Mouse (Mus musculus) limb, embryonic 15.5 days (tissue): Measurements from ENCODE around the gene Rpl36a. TPM values are rescaled to one million over a fixed set of nuclear protein-coding genes. Genes with fewer than 3 reads are reported as not detected.

Experiments
- ATAC-seq: fragments of 200-750 bp; cut with Nextera tagmentation; 2 replicates; pipeline ENCODE4 v1.8.0; 2017; ENCODE audit warnings: low read depth, moderate TSS enrichment; ENCODE audit not compliant: insufficient number of reproducible peaks, low FRiP score, low TSS enrichment
- H3K27ac ChIP-seq: fragments of 300-500 bp; sonication (generic); 2 replicates; pipeline ENCODE4 v1.5.1; 2015; ENCODE audit warnings: moderate library complexity, mild to moderate bottlenecking, inconsistent platforms
- H3K27me3 ChIP-seq: fragments of 300-500 bp; sonication (generic); 2 replicates; pipeline ENCODE4 v1.6.1; 2015; ENCODE audit warnings: inconsistent platforms
- H3K36me3 ChIP-seq: fragments of 300-500 bp; sonication (generic); 2 replicates; pipeline ENCODE4 v1.6.1; 2015; ENCODE audit warnings: inconsistent platforms
- H3K4me1 ChIP-seq: fragments of 300-500 bp; sonication (generic); 2 replicates; pipeline ENCODE4 v1.6.1; 2015; ENCODE audit warnings: inconsistent platforms
- H3K4me2 ChIP-seq: fragments of 300-500 bp; sonication (generic); 2 replicates; pipeline ENCODE4 v1.6.1; 2015; ENCODE audit warnings: mild to moderate bottlenecking, inconsistent platforms
- H3K4me3 ChIP-seq: fragments of 300-500 bp; sonication (generic); 2 replicates; pipeline ENCODE4 v1.5.1; 2015; ENCODE audit warnings: mild to moderate bottlenecking, inconsistent platforms
- H3K9ac ChIP-seq: fragments of 300-500 bp; sonication (generic); 2 replicates; pipeline ENCODE4 v1.6.1; 2015; ENCODE audit warnings: inconsistent platforms
- H3K9me3 ChIP-seq: fragments of 300-500 bp; sonication (generic); 2 replicates; pipeline ENCODE4 v1.6.1; 2016; ENCODE audit warnings: inconsistent platforms
- WGBS: fragments of 180-500 bp; shearing (Covaris S2); methylation state at CpG from one replicate; pipeline ENCODE4 v1.1.7; 2015; 5-methylcytosine and 5-hydroxymethylcytosine counted together
- polyA plus RNA-seq: library from polyadenylated mRNA; unstranded; fragments of >200 nt; fragmentation: Nextera tagmentation; extraction: Ambion mirVana; gene quantifications from 2 replicates; pipeline ENCODE4 v1.2.1, GENCODE M21; 2015

Rpl36a gene
- polyA plus RNA-seq, 1 experiment from 2014 or later = 416 TPM

DNA sequence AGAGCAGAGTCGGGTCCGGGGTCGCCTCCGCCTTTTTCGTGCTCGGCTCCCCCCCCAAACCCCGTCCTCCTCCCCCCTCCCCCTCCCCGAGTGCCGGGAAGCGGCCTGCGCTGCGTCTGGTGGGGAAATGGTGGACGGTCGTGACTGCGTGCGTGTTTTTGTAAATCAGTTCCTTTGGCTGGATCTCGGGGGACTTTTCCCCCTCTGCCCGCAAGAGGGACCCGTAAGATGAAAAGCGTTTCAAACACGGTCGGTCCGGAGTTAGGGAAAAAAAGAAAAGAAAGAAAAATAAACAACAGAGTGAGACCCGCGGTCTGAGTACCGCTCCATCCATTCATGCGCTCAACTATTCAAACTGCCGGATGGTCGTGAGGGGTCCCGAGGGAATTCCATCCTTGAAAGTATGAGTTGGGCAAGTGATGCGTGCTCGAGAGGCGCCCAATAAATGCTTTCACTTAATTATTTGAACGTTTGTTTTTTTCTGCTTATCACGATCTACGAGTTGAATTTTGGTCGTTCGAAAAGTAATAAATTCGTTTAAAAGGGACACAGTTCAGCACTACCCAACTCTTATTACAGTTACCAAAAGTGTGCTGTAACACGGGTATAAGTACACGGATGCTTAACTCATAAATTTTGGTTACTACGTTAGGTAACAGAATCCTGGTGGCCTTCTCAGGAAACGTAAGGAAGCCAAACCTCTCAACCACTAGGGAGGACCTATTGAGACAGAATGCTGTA is 16.1 kb downstream of the Rpl36a start:
- peak overlapping the region; percentile 40; the same call in 1 of the 2 replicates for H3K9ac ChIP-seq
- H3K4me1 ChIP-seq = peaks cover 2% of the 10 kb centered on the region; the same call in 1 of the 2 replicates
- ATAC-seq = peak; percentile 84
- WGBS = 22% methylated on average over 41 of the region's 43 CpGs
- no peaks in the 10 kb centered on the region for H3K36me3 ChIP-seq
- peak overlapping the region; percentile 35 for H3K4me2 ChIP-seq
- 0 out of 2 replicates have a peak, but pooled peaks cover 3% of the 10 kb centered on the region for H3K27me3 ChIP-seq
- no peaks in the 10 kb centered on the region for H3K9me3 ChIP-seq
- H3K27ac ChIP-seq = peak overlapping the region; percentile 93
- H3K4me3 ChIP-seq = peak overlapping the region; percentile 53

DNA sequence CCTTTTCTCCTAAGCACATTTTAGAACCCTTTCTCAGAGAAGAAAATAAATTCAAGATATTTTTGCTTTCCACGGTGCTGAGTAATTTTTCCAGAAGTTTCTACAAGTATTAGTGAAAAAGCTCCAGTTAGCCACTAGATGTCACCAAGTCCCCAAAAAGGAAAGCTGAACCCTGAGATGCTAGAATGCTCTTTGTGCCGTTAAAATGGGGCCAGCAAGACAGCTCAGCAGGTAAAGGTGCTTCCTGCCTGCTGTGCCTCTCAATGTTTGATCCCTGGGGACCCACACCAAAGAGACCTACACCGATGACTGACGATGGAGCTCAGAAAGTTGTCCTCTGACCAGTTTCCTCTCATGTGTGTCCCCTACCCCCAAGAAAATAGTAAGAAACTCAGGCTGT is 24.0 kb downstream of the Rpl36a start:
- Histone ChIP-seq H3K27me3 (no peaks in the 10 kb centered on the region), H3K9ac (no peak overlapping the region), H3K4me2 (no peak overlapping the region), H3K27ac (no peak overlapping the region), H3K9me3 (no peaks in the 10 kb centered on the region), H3K4me3 (no peak overlapping the region), H3K36me3 (no peaks in the 10 kb centered on the region), H3K4me1 (peaks cover 2% of the 10 kb centered on the region; the same call in 1 of the 2 replicates)
- WGBS = 34% methylated on average over 4 of the region's 4 CpGs
- no peak for ATAC-seq

DNA sequence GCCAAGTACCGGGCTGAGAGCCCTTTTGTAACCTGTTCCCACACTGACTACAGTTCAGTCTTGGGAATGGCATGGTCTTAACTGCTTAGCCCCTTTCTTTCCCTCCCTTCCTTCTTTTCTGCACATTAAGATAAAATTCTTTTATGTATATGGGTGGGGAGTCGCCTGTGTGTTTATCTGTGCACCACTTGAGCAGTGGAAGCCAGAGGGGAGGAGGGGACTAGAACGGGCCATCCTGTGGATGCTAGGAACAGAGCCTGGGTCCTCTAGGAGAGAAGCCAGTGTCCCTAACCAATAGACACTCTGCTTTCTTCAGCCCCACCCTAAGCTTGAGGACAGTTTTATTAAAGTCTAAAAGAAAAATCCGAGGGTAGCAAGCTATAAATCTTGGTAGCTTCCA is 25.5 kb downstream of the Rpl36a start:
- no peaks in the 10 kb centered on the region for H3K9me3 ChIP-seq
- no peaks in the 10 kb centered on the region for H3K27me3 ChIP-seq
- no peak overlapping the region for H3K9ac ChIP-seq
- no peaks in the 10 kb centered on the region for H3K36me3 ChIP-seq
- peaks cover 2% of the 10 kb centered on the region; the same call in 1 of the 2 replicates for H3K4me1 ChIP-seq
- H3K4me2 ChIP-seq = no peak overlapping the region
- 79% methylated on average over 4 of the region's 4 CpGs for WGBS
- no peak for ATAC-seq
- no peak overlapping the region for H3K4me3 ChIP-seq
- no peak overlapping the region for H3K27ac ChIP-seq

DNA sequence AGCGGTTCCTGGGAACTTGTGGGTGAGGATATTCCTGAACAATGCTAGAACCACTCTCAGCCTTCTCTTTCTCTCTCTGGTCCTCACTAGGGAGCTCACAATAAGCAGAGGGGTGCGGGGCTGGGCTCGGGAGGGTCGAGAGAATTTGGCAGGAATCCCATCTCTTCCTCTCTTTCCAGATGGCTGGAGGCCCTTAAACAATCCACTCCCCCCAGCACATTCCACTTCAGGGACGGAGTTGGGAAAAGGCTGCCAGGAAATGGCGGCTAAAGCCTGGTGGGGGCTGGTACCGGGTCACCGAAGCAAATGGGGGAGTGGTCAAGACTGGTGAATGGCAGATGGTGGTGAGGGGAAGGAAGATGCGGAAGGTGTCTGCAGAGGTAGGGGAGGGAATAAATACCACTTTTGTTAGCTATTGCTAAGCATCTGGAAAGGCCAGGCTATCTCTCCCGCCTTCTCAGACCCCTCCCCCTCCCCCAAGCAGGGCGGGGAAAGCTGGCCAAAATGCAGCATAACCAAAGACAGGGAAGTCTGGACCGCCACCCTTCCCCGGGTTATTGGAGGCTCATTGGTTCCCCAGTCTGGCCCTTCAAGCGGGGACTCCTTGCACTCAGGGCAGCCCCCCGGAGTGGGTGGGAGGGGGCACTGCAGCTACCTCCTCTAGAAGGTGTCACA is 27.0 kb downstream of the Rpl36a start:
- Histone ChIP-seq H3K27me3 (no peaks in the 10 kb centered on the region), H3K4me3 (peak overlapping the region; percentile 35), H3K9ac (0 out of 2 replicates have a peak overlapping the region, but pooled peaks have one; percentile 17), H3K4me2 (peak overlapping the region; percentile 43), H3K9me3 (no peaks in the 10 kb centered on the region), H3K36me3 (no peaks in the 10 kb centered on the region), H3K27ac (peak overlapping the region; percentile 89), H3K4me1 (peaks cover 2% of the 10 kb centered on the region; the same call in 1 of the 2 replicates)
- WGBS = 13% methylated on average over 15 of the region's 15 CpGs
- ATAC-seq = peak; percentile 85

DNA sequence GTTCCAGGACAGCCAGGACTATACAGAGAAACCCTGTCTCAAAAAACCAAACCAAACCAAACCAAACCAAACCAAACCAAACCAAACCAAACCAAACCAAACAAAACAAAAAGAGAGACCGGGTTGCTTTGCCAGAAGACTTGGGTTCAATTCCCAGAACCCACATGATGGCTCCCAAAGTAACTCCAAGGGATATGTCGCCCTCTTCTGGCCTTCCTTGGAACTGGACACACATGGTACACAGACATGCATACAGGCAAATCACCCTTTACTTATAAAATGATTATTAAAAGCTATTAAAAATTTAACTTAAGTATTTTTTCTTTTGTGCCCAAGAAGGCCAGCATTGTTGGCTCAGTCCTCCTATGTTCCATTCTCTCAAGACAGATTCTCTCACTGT is 28.9 kb downstream of the Rpl36a start:
- H3K36me3 ChIP-seq = no peaks in the 10 kb centered on the region
- H3K4me2 ChIP-seq = no peak overlapping the region
- no peaks in the 10 kb centered on the region for H3K9me3 ChIP-seq
- H3K27ac ChIP-seq = no peak overlapping the region
- WGBS = 58% methylated on average over 2 of the region's 2 CpGs
- H3K4me3 ChIP-seq = no peak overlapping the region
- no peak for ATAC-seq
- peaks cover 2% of the 10 kb centered on the region; the same call in 1 of the 2 replicates for H3K4me1 ChIP-seq
- no peak overlapping the region for H3K9ac ChIP-seq
- no peaks in the 10 kb centered on the region for H3K27me3 ChIP-seq

DNA sequence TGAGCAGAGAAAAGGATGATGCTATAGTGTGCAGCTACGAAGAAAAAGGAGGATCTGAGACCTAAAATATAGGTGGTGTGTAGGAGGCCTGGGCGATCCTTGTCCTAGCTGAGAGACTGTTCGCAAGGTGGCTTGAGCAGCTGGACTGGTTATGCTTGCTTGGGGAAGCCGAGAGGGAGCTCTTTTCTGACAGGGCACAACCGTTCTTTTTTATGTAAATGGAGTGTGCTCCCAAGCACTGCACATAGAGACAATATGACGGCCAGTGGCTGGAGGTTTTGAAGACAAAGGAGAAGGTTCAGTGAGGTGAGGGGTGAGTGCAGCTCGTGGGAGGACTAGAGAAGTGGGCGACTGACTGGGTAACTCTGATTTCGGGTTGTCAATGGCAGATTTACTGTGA is 34.2 kb downstream of the Rpl36a start:
- H3K36me3 ChIP-seq = no peaks in the 10 kb centered on the region
- H3K9ac ChIP-seq = no peak overlapping the region
- no peaks in the 10 kb centered on the region for H3K4me1 ChIP-seq
- no peaks in the 10 kb centered on the region for H3K9me3 ChIP-seq
- ATAC-seq = no peak
- H3K4me2 ChIP-seq = no peak overlapping the region
- WGBS = 59% methylated on average over 9 of the region's 9 CpGs
- 0 out of 2 replicates have a peak, but pooled peaks cover 7% of the 10 kb centered on the region for H3K27me3 ChIP-seq
- no peak overlapping the region for H3K4me3 ChIP-seq
- no peak overlapping the region for H3K27ac ChIP-seq

DNA sequence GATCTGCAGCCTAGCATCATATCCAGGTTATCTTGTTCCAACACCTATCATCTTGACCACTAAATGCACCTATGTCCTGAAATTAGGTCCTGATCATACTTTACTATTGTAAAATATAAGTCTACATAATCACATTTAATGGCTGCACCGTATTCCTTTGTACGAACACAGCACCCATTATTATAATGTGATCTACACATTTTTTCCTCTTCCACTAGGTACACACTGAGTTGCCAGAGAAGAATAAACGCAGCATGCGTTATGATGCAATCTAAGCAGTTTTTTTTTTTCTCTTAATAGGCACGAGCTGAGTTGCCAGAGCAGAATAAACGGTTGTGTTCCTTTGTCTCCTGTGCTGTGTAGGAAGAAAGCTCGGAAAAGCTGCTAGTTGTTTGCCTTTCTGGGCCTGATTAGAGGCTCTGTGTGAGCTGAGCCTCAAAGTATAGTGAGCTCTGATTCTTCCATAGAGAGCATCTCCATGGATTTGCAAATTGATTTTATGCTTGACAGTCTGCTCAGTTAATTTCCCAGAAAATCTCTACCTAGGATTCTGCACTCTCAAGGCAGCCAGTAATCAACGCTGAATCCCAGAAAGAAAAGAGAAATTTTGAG is 34.9 kb downstream of the Rpl36a start:
- no peaks in the 10 kb centered on the region for H3K36me3 ChIP-seq
- no peaks in the 10 kb centered on the region for H3K4me1 ChIP-seq
- H3K4me2 ChIP-seq = no peak overlapping the region
- H3K9me3 ChIP-seq = no peaks in the 10 kb centered on the region
- ATAC-seq = no peak
- 0 out of 2 replicates have a peak, but pooled peaks cover 7% of the 10 kb centered on the region for H3K27me3 ChIP-seq
- 57% methylated on average over 8 of the region's 8 CpGs for WGBS
- H3K9ac ChIP-seq = no peak overlapping the region
- no peak overlapping the region for H3K27ac ChIP-seq
- H3K4me3 ChIP-seq = no peak overlapping the region

DNA sequence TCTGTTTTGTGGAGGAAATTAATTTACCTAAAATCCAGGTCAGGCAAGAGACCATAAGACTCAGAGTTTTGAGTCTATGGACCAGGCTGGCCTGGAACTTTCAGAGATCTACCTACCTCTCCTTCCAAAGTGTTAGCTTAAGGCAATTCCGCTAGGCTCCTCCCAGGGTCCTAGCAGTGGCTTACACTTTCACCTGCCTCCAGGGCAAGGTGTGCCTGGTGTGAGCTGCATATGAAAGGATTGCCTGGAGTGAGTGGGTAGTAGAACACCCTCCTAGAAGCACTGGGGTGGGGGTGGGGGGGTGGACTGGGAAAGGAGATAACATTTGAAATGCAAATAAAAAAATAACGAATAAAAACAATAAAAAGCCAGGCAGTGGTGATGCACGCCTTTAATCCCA is 36.2 kb downstream of the Rpl36a start:
- Histone ChIP-seq H3K4me2 (no peak overlapping the region), H3K9ac (no peak overlapping the region), H3K27me3 (0 out of 2 replicates have a peak, but pooled peaks cover 7% of the 10 kb centered on the region), H3K9me3 (no peaks in the 10 kb centered on the region), H3K27ac (no peak overlapping the region), H3K4me3 (no peak overlapping the region), H3K4me1 (no peaks in the 10 kb centered on the region), H3K36me3 (no peaks in the 10 kb centered on the region)
- no peak for ATAC-seq
- 90% methylated on average over 3 of the region's 3 CpGs for WGBS

DNA sequence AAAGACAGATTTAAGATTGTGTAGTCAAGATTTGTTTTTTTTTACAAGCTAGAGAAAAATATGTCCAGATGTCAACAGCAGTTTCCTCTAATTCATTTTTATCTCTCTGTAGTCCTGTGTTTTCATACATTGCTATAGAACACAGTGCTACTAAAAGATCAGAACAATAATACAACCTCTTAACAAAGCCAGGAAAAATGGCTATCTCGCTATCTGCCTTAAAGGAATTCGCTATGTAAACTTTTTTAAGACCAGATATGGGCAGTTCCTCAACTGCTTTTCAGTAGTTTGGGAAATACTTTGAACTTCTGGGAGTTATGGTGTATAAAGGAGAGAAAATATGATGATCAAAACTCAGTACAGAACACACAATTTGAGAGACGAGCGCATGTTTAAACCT is 37.9 kb downstream of the Rpl36a start:
- Histone ChIP-seq H3K36me3 (no peaks in the 10 kb centered on the region), H3K27ac (no peak overlapping the region), H3K4me2 (no peak overlapping the region), H3K27me3 (0 out of 2 replicates have a peak, but pooled peaks cover 7% of the 10 kb centered on the region), H3K4me1 (no peaks in the 10 kb centered on the region), H3K9ac (no peak overlapping the region), H3K4me3 (no peak overlapping the region), H3K9me3 (no peaks in the 10 kb centered on the region)
- no peak for ATAC-seq
- WGBS = 84% methylated on average over 4 of the region's 4 CpGs

DNA sequence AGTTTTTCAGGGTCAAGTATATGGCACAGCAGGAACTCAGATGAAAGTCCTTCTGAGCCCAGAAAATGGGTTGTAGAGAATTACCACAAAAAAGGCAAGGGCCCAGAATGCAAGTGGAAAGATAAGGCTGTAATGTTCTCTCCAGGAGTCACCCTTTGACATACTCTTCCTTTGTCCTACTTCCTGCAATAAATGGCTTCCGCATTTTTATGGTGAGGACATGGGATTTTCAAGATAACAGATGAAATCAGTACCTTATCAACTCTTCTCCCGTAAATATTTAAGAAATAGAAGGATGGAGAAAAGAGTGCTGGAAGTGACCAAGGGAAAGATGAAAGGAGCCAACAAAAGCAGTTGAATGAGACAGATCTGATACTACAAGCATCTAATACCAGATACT is 42.7 kb downstream of the Rpl36a start:
- no peaks in the 10 kb centered on the region for H3K36me3 ChIP-seq
- 82% methylated on average over 2 of the region's 2 CpGs for WGBS
- no peak for ATAC-seq

DNA sequence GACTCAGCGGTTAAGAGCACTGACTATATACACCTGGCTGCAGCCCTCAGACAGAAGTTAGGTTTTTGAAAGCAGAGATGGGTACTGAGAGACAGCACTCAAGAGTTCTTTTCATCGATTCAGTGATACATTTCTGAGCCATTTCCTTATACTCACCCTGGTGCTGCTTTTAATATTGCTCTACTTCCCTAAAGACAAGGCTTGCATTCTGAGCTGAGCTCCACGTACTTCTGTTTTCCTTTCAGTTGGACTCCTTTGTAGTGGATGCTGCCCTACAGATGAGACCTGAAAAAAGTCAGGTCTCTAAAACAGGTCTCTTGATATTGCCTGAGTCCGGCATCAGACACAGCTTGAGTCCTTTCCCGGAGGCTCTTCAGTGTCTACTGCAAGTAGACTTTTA is 47.3 kb downstream of the Rpl36a start:
- Histone ChIP-seq H3K27me3 (no peaks in the 10 kb centered on the region), H3K9me3 (no peaks in the 10 kb centered on the region), H3K4me3 (no peak overlapping the region), H3K27ac (no peak overlapping the region), H3K4me2 (no peak overlapping the region), H3K4me1 (no peaks in the 10 kb centered on the region), H3K9ac (no peak overlapping the region), H3K36me3 (no peaks in the 10 kb centered on the region)
- no peak for ATAC-seq
- WGBS = 86% methylated on average over 5 of the region's 5 CpGs

More for the DNA sequence above, 42.7 kb downstream of the Rpl36a start:
- 0 out of 2 replicates have a peak, but pooled peaks cover 3% of the 10 kb centered on the region for H3K27me3 ChIP-seq
- no peaks in the 10 kb centered on the region for H3K9me3 ChIP-seq
- H3K9ac ChIP-seq = no peak overlapping the region
- H3K27ac ChIP-seq = no peak overlapping the region
- no peaks in the 10 kb centered on the region for H3K4me1 ChIP-seq
- no peak overlapping the region for H3K4me2 ChIP-seq
- H3K4me3 ChIP-seq = no peak overlapping the region

DNA sequence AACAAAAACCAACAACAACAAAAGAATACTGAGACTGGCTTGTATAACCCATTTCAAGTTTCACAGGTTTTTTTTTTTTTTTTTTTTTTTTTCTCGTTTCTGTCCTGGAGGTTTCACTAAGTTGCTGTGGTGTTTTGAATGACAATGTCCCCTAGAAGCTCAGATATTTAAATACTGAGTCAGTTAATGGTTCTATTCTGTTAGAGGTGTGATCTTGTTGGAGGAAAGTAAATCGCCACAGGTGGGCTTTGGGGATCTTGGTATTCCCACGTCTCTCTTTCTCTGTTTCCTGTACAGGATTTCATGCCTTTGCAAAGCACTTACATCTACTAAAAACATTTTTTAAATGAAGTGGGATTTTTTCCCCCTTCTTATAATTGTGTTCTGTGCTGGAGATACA is 49.7 kb downstream of the Rpl36a start:
- H3K27me3 ChIP-seq = no peaks in the 10 kb centered on the region
- H3K4me1 ChIP-seq = no peaks in the 10 kb centered on the region
- whole genome bisulfite sequencing = 39% methylated on average over 3 of the region's 3 CpGs
- H3K27ac ChIP-seq = no peak overlapping the region
- H3K36me3 ChIP-seq = no peaks in the 10 kb centered on the region
- ATAC-seq = no peak
- no peak overlapping the region for H3K4me3 ChIP-seq
- no peak overlapping the region for H3K4me2 ChIP-seq
- no peak overlapping the region for H3K9ac ChIP-seq
- H3K9me3 ChIP-seq = no peaks in the 10 kb centered on the region
